Mouse (Mus musculus) intestine, embryonic 16.5 days (tissue): ENCODE results near the gene Atp6v1c2. TPM values are rescaled to one million over a fixed set of nuclear protein-coding genes. Genes with fewer than 3 reads are reported as not detected.

Experiments
- ATAC-seq: fragments of 200-750 bp; cut with Nextera tagmentation; 2 replicates; pipeline ENCODE4 v1.8.0; 2017; ENCODE audit warnings: moderate TSS enrichment, moderate library complexity
- H3K27ac ChIP-seq: fragments of 300-500 bp; sonication (generic); 2 replicates; pipeline ENCODE4 v1.5.1; 2014; ENCODE audit warnings: mild to moderate bottlenecking, low read length
- H3K27me3 ChIP-seq: fragments of 300-500 bp; sonication (generic); replicated peaks from 2 replicates; pipeline ENCODE4 v1.6.1; 2014; ENCODE audit warnings: low read length, control low read depth, mixed read lengths; ENCODE audit not compliant: control insufficient read depth, insufficient read depth
- H3K36me3 ChIP-seq: fragments of 300-500 bp; sonication (generic); 2 replicates; pipeline ENCODE4 v1.6.1; 2014; ENCODE audit warnings: low read length, control low read depth; ENCODE audit not compliant: control insufficient read depth, insufficient read depth
- H3K4me1 ChIP-seq: fragments of 300-500 bp; sonication (generic); 2 replicates; pipeline ENCODE4 v1.6.1; 2014; ENCODE audit warnings: low read length, control low read depth, mixed read lengths; ENCODE audit not compliant: control insufficient read depth, insufficient read depth
- H3K4me2 ChIP-seq: fragments of 300-500 bp; sonication (generic); 2 replicates; pipeline ENCODE4 v1.6.1; 2014; ENCODE audit warnings: low read depth, low read length, control low read depth
- H3K4me3 ChIP-seq: fragments of 300-500 bp; sonication (generic); 2 replicates; pipeline ENCODE4 v1.5.1; 2014; ENCODE audit warnings: mild to moderate bottlenecking, low read length
- H3K9ac ChIP-seq: fragments of 300-500 bp; sonication (generic); 2 replicates; pipeline ENCODE4 v1.6.1; 2014; ENCODE audit warnings: low read depth, low read length
- H3K9me3 ChIP-seq: fragments of 300-500 bp; sonication (generic); 2 replicates; pipeline ENCODE4 v1.6.1; 2016; ENCODE audit warnings: low read length, control low read depth; ENCODE audit not compliant: control insufficient read depth
- WGBS: fragments of 180-500 bp; shearing (Covaris S2); extraction: QIAGEN DNeasy Blood & Tissue Kit; methylation state at CpG from one replicate; pipeline ENCODE4 v1.1.7; 2014; 5-methylcytosine and 5-hydroxymethylcytosine counted together
- microRNA-seq: library from miRNA; unstranded; fragments of <30 nt; microRNA quantifications from one replicate; pipeline ENCODE4, GENCODE M21; 2016
- polyA plus RNA-seq: library from polyadenylated mRNA; unstranded; fragments of >200 nt; fragmentation: Nextera tagmentation; extraction: Ambion mirVana; gene quantifications from 2 replicates; pipeline ENCODE4 v1.2.1, GENCODE M21; 2015

Atp6v1c2 gene
- polyA plus RNA-seq, 1 experiment from 2014 or later: 0.18 TPM

DNA sequence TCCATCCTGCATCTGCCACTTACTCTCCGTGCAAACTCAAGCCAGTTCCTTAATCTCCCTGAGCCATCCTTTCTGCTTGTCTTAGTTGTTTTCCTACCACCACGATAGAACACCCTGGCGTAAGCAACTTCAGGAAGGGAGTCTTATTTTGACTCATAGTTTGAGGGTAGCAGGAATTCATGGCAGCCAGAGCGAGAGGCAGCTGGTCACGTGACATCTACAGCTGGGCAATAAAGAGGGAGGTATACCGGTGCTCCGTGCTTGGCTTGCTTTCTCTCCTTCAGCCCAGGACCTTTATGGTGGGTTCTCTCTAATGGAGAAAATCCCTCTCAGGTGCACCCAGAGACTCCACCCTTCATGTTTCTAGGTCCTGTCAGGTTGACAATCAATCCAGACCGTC lies 78.2 kb downstream of the Atp6v1c2 start:
- no peaks in the 10 kb centered on the region for H3K4me1 ChIP-seq
- no peak overlapping the region for H3K27ac ChIP-seq
- no peak overlapping the region for H3K4me3 ChIP-seq
- H3K4me2 ChIP-seq: no peak overlapping the region
- no peaks in the 10 kb centered on the region; the same call in 1 of the 2 replicates for H3K9me3 ChIP-seq
- 67% methylated on average over 8 of the region's 8 CpGs for WGBS
- ATAC-seq: no peak
- H3K27me3 ChIP-seq: no peaks in the 10 kb centered on the region; the same call in 1 of the 2 replicates
- H3K9ac ChIP-seq: no peak overlapping the region
- H3K36me3 ChIP-seq: no peaks in the 10 kb centered on the region

DNA sequence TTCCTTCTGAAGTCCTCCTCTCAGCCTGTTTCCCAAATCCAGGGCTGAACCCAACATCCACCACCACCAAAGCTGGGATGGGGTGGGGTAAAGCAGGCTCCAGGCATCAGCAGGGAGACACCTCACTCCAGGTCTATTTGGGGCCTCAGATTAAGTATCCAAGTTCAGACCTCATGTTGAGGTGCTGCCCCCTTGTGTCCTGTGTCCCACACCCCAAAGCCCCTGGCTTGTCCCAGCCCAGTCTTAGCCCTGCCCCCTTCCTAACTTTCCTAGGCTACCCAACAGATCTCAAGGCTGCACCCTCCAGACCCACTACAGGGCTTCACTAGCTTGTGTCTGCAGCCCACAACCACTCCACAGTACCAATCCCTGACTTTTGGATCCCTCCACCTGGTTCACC lies 87.1 kb downstream of the Atp6v1c2 start:
- H3K36me3 ChIP-seq: no peaks in the 10 kb centered on the region
- H3K27me3 ChIP-seq: no peaks in the 10 kb centered on the region
- ATAC-seq: no peak
- no peak overlapping the region for H3K9ac ChIP-seq
- no peaks in the 10 kb centered on the region for H3K9me3 ChIP-seq
- no peak overlapping the region for H3K4me2 ChIP-seq
- no peak overlapping the region for H3K4me3 ChIP-seq
- H3K4me1 ChIP-seq: no peaks in the 10 kb centered on the region
- H3K27ac ChIP-seq: no peak overlapping the region

DNA sequence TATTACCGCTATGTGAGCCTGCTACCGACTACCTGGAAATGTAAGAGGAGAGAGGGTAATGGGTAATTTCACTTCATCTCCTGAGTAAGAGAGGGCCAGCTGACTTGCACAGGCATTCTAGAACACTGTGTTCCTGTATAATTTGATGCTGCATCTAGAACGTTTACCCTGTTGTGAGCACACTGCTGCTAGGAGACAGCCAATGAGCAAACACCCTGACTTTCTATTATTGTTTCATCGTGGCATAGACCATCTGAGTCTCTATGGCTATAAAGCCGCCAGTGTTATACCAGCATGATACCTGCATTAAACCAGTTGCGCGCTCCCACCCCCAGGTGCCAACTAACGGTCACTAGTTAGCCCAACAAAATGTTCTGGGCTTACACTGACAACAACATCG lies 87.5 kb downstream of the Atp6v1c2 start:
- WGBS: 94% methylated on average over 9 of the region's 9 CpGs
- H3K4me3 ChIP-seq: no peak overlapping the region
- no peak for ATAC-seq

DNA sequence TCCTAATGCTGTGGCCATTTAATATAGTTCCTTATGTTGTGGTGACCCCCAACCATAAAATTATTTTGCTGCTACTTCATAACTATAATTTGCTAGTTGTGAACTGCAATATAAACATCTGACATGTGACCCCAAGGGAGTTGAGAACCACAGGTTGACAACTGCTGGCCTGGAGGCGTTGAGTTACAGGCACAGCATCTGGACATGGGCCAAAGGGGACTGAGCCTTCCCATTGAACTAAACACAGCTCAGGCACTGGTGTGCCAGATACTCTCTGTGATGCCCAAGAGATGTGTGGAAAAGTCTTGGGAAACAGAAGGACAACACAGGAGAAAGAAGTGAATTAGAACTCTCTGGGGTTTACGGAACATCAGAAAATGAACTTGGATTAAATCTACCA lies 88.1 kb downstream of the Atp6v1c2 start:
- Histone ChIP-seq H3K27me3 (no peaks in the 10 kb centered on the region), H3K4me3 (no peak overlapping the region), H3K9ac (no peak overlapping the region), H3K9me3 (no peaks in the 10 kb centered on the region), H3K27ac (no peak overlapping the region), H3K4me2 (no peak overlapping the region), H3K4me1 (no peaks in the 10 kb centered on the region), H3K36me3 (no peaks in the 10 kb centered on the region)
- 84% methylated on average over 2 of the region's 2 CpGs for WGBS
- ATAC-seq: no peak

More for the DNA sequence above, 87.5 kb downstream of the Atp6v1c2 start:
- Histone ChIP-seq H3K9ac (no peak overlapping the region), H3K4me1 (no peaks in the 10 kb centered on the region), H3K27me3 (no peaks in the 10 kb centered on the region), H3K4me2 (no peak overlapping the region), H3K27ac (no peak overlapping the region), H3K9me3 (no peaks in the 10 kb centered on the region), H3K36me3 (no peaks in the 10 kb centered on the region)

DNA sequence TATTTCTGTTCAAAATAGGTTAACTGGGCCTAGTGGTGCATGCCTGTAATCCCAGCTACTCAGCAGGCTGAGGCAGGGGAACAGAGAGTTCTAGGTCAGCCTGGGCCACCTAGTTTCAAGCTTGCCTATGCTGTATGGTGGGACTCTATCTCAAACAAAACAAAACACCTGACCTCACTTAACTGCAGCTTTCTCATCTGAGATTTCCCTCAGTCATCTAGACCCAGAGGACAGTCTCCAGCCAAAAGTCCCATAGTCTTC lies 89.8 kb downstream of the Atp6v1c2 start:
- Histone ChIP-seq H3K4me1 (no peaks in the 10 kb centered on the region), H3K27ac (no peak overlapping the region), H3K27me3 (no peaks in the 10 kb centered on the region), H3K9me3 (no peaks in the 10 kb centered on the region), H3K4me2 (no peak overlapping the region), H3K36me3 (no peaks in the 10 kb centered on the region), H3K9ac (no peak overlapping the region), H3K4me3 (no peak overlapping the region)
- no peak for ATAC-seq

DNA sequence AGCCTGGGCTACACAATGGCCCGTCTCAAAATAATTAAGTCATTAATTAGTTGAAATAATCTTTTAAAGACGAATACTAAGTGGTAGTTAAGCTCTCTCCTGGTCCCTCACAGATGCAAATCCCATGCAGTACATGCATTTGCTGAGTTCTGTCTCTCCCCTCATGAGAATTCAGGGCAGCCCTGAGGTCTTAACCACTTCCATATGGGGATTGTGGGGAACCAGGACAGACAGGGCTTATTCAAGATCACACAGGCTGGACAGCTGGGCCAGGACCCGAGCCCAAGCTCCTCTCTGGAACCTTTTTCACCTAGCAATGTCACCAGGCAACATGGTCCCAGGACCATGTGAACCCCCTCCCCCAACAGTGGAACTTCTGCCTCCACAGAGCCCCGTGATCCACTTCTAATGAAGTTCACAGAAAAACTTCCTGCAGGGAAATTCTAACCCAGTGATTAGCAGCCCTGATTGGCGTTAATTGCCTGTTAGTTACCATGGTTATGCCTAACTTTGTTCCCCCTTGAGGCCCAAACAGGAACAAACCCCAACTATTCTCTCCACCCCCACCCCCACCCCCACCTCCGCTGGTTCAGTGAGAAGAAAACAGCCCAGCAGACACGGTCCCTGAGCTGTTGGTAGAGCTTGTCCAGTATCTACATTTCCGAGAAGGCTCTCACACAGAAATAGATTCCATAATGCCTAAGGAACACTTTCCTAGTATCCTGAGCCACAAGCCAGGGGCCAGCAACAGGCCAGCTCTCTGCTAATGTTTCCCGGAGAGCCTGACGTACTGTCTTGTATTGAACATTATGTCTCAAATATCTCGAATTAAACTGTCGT lies 90.4 kb downstream of the Atp6v1c2 start:
- Histone ChIP-seq H3K4me3 (no peak overlapping the region), H3K27me3 (no peaks in the 10 kb centered on the region), H3K9ac (no peak overlapping the region), H3K4me1 (no peaks in the 10 kb centered on the region), H3K9me3 (no peaks in the 10 kb centered on the region), H3K4me2 (no peak overlapping the region), H3K36me3 (no peaks in the 10 kb centered on the region), H3K27ac (no peak overlapping the region)
- 58% methylated on average over 12 of the region's 12 CpGs for WGBS
- no peak for ATAC-seq

DNA sequence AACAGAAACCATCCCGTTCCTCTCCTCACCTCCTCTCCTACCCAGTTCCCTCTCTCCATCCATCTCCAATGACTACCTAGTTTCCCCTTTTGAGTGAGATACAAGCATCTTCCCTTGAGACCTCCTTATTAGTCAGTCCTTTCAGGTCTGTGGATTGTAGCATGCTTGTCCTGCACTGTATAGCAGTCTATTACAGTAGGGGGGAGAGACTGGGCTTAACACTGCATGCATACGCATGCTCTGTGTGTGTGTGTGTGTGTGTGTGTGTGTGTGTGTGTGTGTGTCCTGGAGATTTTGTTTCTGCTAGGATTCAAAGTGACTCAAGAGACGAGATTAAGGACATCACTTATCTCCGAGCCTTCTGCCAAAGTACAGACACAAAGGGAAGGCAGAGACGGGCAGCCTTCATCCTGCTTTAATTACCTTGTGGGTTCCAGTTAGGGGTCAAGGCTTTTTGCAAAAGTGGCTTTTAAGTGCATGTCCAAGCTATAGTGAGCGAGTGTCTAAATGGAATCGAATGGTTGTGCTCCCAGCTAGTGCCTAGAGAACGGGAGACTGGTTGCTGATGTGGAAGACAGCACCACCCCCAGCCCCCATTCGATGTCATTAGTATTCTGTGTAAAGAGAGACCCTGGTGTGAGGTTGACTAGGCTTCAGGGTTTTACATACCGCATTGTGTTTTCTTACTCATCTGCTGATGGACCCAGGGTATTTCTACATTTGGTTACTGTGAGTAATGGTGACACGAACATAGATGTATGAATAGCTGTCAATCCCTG lies 93.4 kb downstream of the Atp6v1c2 start:
- Histone ChIP-seq H3K9me3 (no peaks in the 10 kb centered on the region), H3K36me3 (no peaks in the 10 kb centered on the region), H3K9ac (no peak overlapping the region), H3K27me3 (no peaks in the 10 kb centered on the region), H3K4me1 (no peaks in the 10 kb centered on the region), H3K4me2 (no peak overlapping the region), H3K4me3 (no peak overlapping the region), H3K27ac (no peak overlapping the region)
- 57% methylated on average over 11 of the region's 11 CpGs for WGBS
- ATAC-seq: no peak

Small RNAs within 50 kb of the gene (microRNA-seq; reads per million reads assigned to microRNA genes)
- gene Mir3066: 12.3 reads per million, percentile 24 among the genes with 10 or more reads in this experiment

Other genes with a start within 250 kb of the Atp6v1c2 start
- gene Kcnf1, start 152.5 kb downstream of the Atp6v1c2 start, polyA plus RNA-seq: 0.61 and 0.66 TPM in 2 replicates
- gene Pdia6, start 62.8 kb downstream of the Atp6v1c2 start, polyA plus RNA-seq: 612 and 650 TPM in 2 replicates
- 13.3 and 14.5 TPM in 2 replicates for gene Nol10, start 19.1 kb upstream of the Atp6v1c2 start, polyA plus RNA-seq
- 168 and 176 TPM in 2 replicates for gene Odc1, start 215.4 kb upstream of the Atp6v1c2 start, polyA plus RNA-seq